Mouse (Mus musculus): ENCODE measurements around the gene Bbof1. TPM values are rescaled to one million over a fixed set of nuclear protein-coding genes. Genes with fewer than 3 reads are reported as not detected.

The Bbof1 gene
- total RNA-seq, 2 experiments from 2014 or later, result 5.7 to 8.4 TPM

DNA sequence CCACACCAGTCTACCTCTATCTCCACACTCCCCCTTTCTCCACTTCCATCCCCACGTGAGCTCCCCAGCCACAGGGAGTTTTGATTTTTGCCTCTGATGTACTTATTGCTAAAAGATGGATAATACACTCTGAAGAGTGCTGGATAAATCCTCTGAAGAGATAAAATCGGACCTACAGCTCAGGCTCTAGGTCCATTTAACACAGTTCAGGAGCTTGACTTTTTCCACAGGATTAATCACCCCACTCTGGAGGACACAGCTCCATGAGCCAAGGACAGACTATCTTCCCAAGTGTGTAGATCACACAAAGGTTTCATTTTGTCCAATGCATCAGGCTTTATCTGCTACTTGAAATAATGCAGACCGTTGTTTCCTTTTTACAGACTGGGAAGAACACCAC lies 8.8 kb upstream of the Bbof1 start:
- DNase-seq, result peak; percentile 24

DNA sequence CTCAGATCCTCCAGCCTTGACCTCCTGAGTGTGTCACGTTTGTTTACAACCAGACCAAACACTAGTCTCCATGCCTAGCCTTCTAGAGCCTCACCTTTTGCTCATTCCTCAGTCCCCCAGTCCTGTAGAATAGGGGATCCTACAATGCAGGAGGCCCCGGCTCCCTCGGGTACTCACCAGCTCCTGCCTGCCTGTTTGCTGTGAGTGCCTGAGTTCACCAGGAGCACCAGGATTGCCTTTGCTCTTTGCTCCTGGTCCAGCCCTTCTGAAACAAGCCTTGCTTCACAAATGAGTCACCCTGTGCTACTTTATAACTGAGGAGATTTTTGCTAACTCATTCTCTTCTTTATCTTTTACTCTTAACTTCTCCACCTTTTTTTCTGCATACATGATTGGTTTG lies 8.2 kb upstream of the Bbof1 start:
- peak; percentile 51 for DNase-seq

DNA sequence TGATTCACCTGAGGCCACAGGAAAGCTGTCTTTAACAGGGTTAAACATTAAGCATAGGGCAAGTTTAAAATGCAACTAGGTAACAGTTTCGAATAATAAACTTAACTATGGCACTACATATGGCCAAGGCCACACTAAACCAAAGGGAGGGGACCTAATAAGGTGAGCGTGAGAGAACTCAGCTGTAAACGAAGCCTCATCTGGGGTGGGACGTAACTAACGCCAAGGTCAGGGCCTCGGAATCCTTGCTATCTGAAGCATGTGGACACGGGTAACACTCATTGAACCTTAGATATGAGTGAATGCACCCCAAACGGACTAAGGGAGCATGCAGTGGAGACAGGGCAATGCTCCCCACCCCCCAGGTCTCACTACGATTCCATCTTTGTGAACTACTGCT lies 5.9 kb upstream of the Bbof1 start:
- DNase-seq, result peak; percentile 0

DNA sequence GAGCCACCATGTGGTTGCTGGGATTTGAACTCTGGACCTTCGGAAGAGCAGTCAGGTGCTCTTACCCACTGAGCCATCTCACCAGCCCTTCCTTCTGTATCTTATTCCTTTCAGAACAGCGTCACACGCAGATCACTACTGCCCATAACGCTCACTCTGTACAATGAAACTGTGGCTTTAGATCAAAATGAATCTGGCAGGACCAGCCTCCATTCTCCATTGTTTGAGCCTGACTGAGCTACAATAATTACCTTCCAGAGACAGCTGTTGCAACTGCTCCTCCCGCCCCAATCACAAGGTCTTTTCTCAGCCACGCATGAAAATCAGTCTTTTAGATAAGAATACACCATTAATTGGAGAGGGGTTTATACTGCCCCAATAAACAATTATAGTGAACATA lies 4.3 kb upstream of the Bbof1 start:
- DNase-seq, result peak; percentile 2

DNA sequence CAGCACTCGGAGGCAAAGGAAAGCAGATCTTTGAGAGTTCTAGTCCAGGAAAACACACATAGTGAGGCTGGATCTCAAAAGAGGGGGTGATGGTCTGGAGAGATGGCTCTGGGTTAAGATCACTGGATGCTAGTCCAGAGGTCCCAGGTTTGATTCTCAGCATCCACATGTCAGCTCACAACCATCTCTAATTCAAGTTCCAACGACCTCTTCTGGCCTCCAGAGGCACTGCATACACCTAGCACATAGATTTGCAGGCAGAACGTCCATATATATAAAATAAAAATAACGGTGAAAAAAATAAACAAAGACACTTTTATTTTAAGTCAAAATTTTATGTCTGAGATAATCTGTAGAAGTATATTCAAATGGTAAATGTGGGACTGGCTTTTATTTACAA lies 1.6 kb upstream of the Bbof1 start:
- peak; percentile 0 for DNase-seq

DNA sequence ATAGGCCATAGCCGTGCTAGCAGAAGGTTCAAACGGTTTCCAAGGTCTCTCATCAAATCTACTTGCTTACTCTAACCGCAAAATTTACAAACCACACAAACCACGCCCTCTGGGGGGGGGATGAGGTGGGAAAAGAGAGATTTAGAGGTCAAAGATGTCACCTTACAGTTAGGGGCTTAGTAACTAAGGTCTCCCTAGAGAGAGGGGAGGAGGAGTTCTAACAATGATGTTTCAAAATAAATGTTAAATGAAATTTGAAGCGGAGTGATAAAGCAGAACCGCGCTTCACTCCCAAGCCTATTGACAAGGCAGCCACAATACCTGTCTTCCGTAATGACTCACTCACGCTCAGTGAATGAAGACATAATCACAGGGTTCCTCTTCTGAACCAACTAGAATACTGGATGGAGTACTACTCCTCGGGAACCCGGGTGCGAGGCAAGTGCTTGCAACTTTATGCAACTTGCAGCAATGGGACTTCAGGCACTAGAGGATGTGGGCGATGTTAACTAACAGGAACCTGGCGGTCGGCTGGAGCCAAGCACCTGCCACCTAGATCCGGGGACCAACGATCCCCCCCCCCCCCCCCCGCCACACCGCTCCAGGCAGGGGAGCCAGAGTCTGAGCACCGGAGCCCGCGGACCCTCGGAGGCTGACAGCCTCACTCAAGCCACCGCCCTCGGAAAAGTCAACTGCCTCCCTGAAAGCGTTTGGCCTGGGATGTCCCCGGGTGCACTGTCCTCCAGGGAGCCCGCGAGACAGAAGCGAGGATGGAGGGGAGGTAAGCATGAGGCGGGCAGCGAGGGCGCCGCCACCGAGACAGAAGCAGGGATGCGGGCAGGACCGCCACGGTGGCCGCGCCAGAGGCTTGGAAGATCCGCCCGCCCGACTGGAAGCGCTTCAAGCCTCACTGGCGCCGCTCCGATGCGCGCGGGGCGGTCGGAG lies 725 bp upstream of the Bbof1 start:
- DNase-seq, result peak; percentile 32

DNA sequence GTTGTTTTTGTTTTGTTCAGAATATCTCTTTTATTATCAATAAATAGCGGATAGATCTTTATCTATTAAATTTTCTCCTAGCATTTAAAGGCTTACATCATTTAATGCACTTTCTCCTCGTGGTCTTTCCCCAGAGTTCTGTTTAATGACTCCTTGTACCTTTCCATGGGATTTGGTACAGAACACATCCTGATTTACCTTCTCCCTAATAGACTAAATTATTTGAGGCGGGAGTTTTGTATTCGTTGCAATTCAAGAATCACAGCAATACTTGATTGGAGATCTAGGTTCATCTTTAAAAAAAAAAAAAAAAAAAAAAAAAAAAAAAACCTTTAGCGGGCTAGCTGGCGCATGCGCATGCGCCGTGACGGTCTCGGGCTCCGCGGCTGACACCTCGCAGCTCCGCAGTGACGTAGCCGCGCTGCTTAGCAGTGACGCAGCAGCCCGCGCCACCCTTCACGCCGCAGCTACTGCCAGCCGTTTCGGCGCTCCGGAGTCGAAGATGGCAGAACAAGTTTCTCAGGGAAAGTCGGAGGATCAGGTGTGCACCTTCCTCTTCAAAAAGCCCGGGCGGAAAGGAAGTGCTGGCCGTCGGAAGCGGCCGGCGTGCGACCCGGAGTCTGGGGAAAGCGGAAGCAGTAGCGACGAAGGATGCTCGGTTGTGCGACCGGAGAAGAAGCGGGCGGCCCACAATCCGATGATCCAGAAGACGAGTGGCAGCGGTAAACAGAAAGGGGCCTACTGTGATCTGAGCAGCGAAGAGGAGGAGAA lies 8.1 kb downstream of the Bbof1 start, which contains the start of gene Rnf113a2:
Gene Rnf113a2 (plus strand): TSS at position 363 of the 771 bp plus-strand sequence.
- peak; percentile 87 for DNase-seq

DNA sequence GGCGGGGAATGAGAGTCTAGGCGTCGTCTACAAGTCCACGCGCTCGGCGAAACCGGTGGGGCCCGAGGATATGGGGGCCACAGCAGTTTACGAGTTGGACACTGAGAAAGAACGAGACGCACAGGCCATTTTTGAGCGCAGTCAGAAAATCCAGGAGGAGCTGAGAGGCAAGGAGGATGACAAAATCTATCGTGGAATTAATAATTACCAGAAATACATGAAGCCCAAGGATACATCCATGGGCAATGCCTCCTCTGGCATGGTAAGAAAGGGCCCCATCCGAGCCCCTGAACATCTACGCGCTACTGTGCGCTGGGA lies 8.7 kb downstream of the Bbof1 start:
- no peak for DNase-seq

DNA sequence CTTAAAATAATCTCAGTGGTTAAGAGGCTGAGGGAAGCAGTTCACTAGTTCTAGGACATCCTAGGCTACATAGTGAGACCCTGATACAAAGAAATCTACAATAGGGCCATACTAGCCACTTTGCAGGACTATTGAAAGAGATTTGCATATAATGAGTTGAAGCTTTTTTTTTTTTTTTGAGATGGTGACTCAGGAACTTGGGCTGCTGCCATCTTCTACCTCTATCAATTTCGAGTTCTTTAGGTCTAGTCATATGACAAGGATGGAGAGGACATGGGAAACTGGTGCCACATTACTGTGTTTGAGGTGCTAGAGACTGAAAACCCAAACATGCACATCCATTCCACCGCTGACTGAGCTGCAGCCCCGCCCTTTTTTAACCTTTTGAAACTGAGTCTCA lies 15.1 kb downstream of the Bbof1 start:
- no peak for DNase-seq

DNA sequence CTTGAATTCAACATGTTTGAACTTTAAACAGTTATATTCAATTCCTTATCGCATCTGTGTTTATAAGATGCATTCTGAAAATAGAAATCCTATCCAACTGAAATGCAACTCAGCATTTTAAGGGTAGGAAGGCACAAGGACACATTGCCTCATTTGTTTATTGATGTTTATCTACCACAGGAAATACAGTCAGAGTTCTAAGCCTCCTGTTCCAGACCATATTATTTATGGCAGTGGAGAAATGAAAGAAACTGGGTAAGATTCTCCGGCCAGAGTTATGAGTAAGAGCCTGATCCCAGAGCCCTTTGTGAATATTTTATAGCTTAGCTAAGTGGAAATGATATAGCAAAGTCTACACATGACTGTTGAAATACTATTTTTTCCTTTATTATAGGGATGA lies 21.0 kb downstream of the Bbof1 start:
- DNase-seq, result no peak

DNA sequence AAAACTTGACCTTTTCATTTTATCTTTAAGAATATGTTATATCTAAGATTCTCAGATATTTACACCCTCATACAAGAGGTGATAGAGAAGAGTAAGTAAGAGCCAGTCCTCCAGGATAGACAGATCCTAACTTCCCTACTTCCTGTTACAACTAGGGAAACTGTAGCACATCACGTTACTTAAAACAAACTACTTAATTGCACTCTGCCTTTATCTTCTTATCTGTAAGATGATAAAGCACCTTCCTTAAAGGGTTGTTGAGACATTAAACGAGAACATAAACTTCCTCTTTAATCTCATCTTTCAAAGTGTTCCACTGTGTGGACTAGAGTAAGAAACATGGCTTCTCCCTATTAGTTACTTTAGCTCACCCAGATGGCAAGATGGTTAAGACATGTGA lies 29.8 kb downstream of the Bbof1 start:
- DNase-seq, result no peak

DNA sequence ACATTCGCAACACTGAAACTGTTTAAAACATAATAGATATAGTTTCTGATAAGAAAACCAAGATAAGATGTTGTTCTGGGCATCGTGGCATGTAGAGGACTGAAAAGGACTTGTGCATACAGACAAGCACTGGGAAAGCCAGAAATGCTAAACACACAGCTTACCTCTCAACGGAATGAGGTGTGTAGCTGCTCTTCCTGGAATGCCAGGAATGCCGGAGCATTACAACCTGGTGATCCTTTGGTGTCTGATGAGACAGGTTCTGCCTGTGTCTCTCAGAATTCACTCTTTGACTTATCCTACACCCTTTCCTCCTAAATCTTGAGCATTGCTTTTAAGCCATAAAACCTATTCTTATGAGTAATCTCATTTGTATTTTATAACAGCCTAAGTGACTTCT lies 33.7 kb downstream of the Bbof1 start:
- DNase-seq, result no peak

DNA sequence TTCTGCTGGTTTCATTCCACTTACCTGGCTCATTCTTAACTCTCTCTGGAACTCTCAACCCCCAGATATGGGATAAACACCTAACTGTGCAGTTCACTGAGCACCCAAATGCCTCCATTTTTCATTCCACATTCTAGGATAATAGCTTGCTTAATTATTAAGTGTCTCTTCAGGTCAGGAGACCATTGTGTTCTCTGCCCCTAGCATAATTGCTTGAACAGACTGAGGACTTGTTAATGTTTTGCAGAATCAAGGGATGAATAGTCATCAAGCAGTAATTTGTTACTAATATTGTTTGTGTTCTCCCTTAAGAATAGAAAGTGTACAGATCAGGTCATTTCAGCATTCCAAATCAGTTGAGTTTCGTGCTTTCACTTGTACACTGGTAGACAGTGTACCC lies 38.5 kb downstream of the Bbof1 start:
- DNase-seq, result no peak

DNA sequence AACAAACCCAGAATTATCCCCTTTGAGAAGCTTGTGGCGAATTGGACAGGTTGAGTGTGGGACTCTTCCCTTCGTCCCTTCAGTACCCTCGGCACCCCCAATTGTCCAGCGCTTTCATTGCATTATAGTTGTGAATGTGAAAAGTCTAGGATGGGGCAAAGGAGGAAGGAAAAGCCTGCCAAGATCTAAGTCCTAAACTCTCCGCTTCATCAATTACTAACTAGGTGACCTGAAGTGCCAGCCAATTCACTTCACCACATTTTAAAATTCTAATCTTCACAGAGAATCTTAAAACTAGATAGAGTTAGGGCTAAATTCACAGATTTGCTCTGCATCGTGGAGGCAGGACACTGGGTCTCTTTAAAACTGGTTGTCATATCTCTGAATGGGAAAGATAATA lies 39.3 kb downstream of the Bbof1 start:
- DNase-seq, result no peak

DNA sequence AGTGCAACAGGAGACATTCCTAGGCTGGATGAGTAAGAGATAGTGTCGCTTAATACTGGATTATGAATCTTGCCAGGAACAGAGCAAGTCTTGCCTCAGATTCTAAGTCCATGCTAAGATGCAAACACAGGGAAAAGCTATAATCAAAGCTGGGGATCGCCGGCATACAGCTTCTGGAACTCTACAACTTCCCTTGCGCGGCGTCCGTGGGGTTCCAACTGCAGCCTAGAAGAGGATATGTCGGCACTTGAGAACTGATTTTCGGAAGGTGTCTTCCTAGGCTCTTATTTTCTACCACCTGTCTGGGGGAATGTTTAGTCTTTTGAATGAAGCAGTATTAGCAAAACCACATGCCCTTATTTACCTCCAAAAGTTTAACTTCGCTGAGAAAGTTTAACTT lies 41.0 kb downstream of the Bbof1 start:
- no peak for DNase-seq

DNA sequence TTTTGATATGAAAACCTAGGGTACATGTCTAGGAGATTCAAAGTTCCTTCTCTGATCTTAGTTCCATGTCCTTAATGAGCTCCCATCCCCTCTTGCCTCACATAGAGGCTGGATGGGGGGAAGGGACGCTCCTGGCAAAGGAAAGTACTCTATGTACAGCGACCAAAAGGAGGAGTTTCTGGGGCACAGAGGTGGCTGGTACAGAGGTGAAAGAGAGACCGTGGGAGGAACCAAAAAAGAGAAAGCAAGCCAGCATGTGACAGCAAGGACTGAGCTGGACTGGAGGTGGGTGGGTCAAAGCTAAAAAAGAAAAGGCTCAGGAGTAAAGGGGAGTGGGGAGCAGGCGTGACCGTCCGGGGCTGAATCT lies 41.5 kb downstream of the Bbof1 start:
- peak; percentile 74 for DNase-seq

DNA sequence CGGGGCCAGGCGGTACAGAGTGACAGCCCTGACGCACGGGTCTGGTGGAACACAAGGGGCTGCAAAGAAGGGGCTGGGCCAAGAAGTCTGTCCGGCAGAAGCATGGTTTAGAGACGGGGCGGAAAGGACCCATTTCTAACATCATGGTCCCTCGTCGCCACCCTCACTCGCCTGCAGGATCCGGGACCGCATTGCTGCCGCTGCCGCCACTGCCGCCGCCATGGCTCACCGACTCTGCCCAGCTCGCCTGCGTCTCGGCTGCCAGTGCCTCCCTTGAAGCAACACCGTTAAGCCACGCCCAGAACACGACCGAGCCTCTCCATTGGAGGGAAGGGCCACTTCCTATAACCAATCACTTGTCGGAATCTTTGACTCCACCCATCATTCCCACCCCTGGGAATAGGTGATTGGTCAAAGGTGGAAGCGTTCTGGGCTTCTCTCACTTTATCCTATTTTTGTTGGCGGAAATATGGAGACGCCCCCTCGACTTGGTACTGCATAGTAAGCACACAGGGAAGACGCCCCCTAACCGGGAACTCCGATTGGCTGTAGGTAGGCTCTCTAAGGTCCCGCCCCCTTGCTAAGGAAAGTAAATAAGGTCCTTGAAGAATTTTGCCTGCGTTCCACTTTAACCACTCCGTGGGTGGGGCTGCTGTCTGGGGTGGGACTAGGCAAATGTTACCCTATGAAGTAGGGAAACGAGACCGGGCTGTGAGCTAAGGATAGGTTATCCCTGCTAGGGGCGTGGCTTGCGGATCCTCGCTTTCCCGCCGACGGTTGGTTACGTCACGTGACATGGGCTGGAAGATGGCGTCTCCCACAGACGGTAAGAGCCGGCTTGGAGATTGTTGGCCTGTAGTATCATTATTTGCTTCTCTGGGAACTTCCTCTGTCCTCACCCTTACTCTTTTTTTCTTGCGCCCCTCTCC lies 42.1 kb downstream of the Bbof1 start, which contains the start of the genes Aldh6a1 and Lin52:
Gene Aldh6a1 (minus strand): TSS at position 287 of the 929 bp plus-strand sequence.
Gene Lin52 (plus strand): TSS at position 705 of the 929 bp plus-strand sequence.
- peak; percentile 96 for DNase-seq

DNA sequence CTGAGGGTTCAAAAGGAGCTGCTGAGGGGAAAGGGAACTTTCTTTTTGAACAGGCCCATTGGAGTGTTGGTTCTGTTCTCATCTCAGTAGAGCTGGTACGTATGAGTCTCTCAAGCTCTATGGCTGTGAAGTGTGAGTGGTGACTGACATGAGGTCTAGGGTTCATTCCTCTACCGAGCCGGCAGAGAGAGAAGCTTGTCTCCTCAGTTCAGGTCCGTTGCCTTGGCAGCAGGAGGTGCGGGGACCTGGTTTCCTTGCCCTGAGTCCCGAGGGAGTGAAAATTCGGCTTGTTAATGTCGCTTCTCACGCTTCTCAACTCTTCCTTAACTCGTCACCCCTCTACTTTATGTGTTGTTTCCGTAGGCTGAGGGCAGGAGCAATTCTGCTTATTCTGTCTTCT lies 42.9 kb downstream of the Bbof1 start:
- DNase-seq, result no peak

DNA sequence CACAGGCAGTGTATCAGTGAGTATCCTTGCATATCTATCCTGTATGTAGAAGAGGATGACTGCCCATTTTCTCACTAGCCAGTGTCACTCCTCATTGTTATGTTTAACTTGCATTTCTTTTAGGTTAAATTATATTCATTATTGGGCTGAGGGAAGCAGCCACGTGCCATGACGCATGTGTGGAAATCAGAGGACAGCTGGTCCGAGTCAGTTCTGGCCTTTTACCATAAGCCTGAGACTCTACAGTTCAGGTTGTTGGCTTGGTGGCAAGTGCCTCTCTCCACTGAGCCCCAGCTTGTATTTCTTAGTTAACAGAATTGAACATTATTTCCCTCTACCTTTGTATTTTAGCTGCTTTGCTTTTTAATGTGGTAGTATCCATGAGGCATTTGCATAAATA lies 48.0 kb downstream of the Bbof1 start:
- DNase-seq, result no peak

DNA sequence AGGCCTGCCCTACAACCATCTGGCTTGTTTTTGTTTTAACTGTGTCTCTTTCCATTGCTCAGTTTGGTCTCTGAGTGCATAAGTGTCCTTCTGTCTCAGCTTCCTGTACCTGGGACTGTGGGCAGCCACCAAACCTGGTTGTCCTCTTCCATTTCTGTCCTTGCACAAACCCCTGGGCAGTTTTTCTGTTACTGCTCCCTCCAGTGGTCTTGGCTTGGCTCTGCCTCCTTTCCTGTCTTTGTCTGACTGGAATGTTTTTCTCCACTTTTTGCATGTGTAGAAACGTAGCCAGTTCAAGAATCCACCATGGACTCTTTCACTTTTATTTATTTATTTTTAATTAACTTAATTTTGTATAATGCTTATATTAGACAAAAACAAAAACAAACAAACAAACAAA lies 51.0 kb downstream of the Bbof1 start:
- DNase-seq, result no peak

DNA sequence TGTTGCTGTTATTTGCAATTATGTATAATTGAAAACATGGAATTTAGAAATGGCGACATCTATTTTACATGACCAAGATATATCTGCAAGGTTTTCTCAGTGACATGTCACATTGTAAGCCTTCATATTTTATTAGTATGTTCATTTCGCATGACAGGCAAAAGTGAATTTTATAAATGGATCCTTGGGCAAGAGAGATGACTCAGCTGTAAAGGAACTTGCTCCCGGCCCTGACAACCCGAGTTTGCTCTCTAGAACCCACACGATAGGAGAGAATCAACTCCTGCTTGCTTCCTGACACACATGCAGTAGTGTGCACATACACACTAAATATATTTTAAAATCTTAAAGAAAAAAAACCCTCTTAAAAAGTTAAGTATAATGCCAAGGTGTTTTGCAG lies 52.5 kb downstream of the Bbof1 start:
- DNase-seq, result no peak

DNA sequence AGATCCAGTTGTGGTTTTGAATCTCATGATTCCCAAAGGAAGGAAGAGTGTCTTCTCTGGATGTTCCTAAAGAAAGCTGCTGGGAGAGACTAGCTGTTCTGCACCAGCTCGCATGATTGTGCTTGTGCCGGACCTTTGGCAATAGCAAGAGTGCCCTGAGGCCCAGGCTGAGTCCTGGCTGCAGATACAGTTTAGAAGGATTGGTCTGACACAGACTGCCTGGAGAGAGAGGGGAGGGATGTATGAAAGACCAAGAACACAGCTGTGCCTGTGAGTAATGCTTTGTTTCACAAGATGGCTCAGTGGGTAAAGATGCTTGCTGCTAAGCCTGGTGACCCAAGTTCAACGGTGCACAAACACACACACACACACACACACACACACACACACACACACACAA lies 54.0 kb downstream of the Bbof1 start:
- no peak for DNase-seq
